Mouse (Mus musculus): Measurements from ENCODE around the gene H2al1n.
"Not testable (repeated sequence)": the region's sequence is repeated elsewhere in the genome, so short reads cannot be mapped to it uniquely, and the experiment has no call there.

H2al1n gene

GRCm38 (mm10) chrX:14210848-14211247 is at the start of gene H2al1n:
H2al1n (plus strand) TSS chrX:14211148.
- not testable (repeated sequence) for DNase-seq (ENCODE audit: low spot score in 2 of 2)

- no peak for DNase-seq (ENCODE audit: low spot score in 2 of 2)
Observed at GRCm38 (mm10) chrX:14199284-14199683, 11.7 kb upstream of the H2al1n start.

- no peak for DNase-seq (ENCODE audit: low spot score in 2 of 2)
Observed at GRCm38 (mm10) chrX:14206112-14206875, 4.7 kb upstream of the H2al1n start.

- no peak for DNase-seq (ENCODE audit: low spot score in 2 of 2)
Observed at GRCm38 (mm10) chrX:14229218-14229617, 18.3 kb downstream of the H2al1n start.

- no peak for DNase-seq (ENCODE audit: low spot score in 2 of 2)
Observed at GRCm38 (mm10) chrX:14259597-14260239, 48.8 kb downstream of the H2al1n start.
